ENCODE assay signal across 18 mouse cellular contexts in the genomic region with DNA sequence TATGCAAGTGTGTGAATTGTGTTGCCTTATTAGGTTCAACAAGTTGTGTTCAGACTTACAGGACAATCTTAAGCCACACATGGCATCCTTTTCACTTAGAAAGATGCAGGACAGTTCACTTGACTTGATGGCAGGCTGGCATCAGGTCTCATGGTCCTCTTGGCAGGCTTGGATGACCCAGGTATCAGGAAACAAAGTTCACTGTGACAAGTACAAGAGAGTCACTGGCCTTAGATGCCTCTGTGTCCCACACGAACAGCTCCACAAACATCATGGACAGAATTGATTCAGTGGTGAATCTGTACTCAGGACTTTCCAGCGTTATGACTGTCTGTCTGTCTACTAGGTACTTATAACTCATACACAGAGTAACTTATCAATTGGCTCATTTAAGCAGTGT. TPM values are rescaled to one million over a fixed set of nuclear protein-coding genes. Genes with fewer than 3 reads are reported as not detected.
DNase-seq lines count a peak whose midpoint lies in the region; ATAC-seq and TF ChIP-seq lines count a peak whose summit lies in the region.
"Had no signal": no experiment of that assay in that cellular context is flagged by ENCODE, and none has a peak within 500 bp of the region (broad histone marks: within the 10 kb centered on the region; RNA-seq: fewer than 3 reads in every experiment).

No protein-coding gene starts in this region.

- no peak for TF ChIP-seq POLR2A in liver, adult 2 months (IDR thresholded peaks at IDR 0.05; ENCODE audit: extremely low read depth, insufficient read depth, low read length)

- WGBS in liver, adult 2 months = 19% methylated on average over 2 of the region's 2 CpGs
- WGBS in liver, embryonic 11.5 days = 85% methylated on average over 2 of the region's 2 CpGs

- no peak overlapping the region for H3K9ac ChIP-seq in liver, adult 2 months (ENCODE audit: low read depth, low read length)
- H3K9ac ChIP-seq in liver, embryonic 11.5 days (ENCODE audit: low read depth, low read length) = no peak overlapping the region

- no peaks in the 10 kb centered on the region for H3K9me3 ChIP-seq in liver, embryonic 11.5 days (ENCODE audit: control insufficient read depth, low read length)
- H3K9me3 ChIP-seq: G1E had no signal

- no peak for TF ChIP-seq CTCF in liver, adult 2 months (IDR thresholded peaks at IDR 0.05; ENCODE audit: low read depth, low read length)

- H3K36me3 ChIP-seq in liver, adult 2 months (ENCODE audit: control insufficient read depth, insufficient read depth, low read length) = peaks cover 20% of the 10 kb centered on the region
- no peaks in the 10 kb centered on the region for H3K36me3 ChIP-seq in liver, embryonic 11.5 days (ENCODE audit: control insufficient read depth, insufficient read depth, low read length)
- H3K36me3 ChIP-seq: G1E had no signal

- H3K4me1 ChIP-seq in liver, adult 2 months (ENCODE audit: control insufficient read depth, insufficient read depth, low read length) = no peaks in the 10 kb centered on the region
- no peaks in the 10 kb centered on the region for H3K4me1 ChIP-seq in liver, embryonic 11.5 days (replicated peaks; ENCODE audit: control insufficient read depth, insufficient read depth, low read length)

- H3K4me3 ChIP-seq in liver, adult 2 months (ENCODE audit: insufficient read depth, low read depth, low read length) = no peak overlapping the region
- H3K4me3 ChIP-seq in liver, embryonic 11.5 days (ENCODE audit: low read depth, low read length) = no peak overlapping the region

- no peaks in the 10 kb centered on the region for H3K27me3 ChIP-seq in liver, adult 2 months (ENCODE audit: control insufficient read depth, insufficient read depth, low read length)
- H3K27me3 ChIP-seq in liver, embryonic 11.5 days (replicated peaks; ENCODE audit: control insufficient read depth, insufficient read depth, low read length) = no peaks in the 10 kb centered on the region
- H3K27me3 ChIP-seq: CH12.LX, Patski had no signal

- no peak for ATAC-seq in liver, embryonic 11.5 days (replicated peaks; ENCODE audit: low FRiP score)
- ATAC-seq: activated CD4-positive, CD25-positive, alpha-beta regulatory T cell, adult 4 months; CD4-positive, CD25-positive, alpha-beta regulatory T cell, adult 4 months; Patski had no signal

- DNase-seq in liver, adult 2 months (ENCODE audit: extremely low read depth, low read depth, low spot score) = peak; percentile 90
- no peak for DNase-seq in liver, embryonic 11.5 days (ENCODE audit: low spot score)
- DNase-seq: adrenal gland, adult 2 months; adrenal gland, adult 8-10 months; adrenal gland, postnatal 10 days; adrenal gland, postnatal 14 days; adrenal gland, postnatal 25 days; adrenal gland, postnatal 36 days; B cell, adult 2 months; cerebellum, adult 11 months; cerebellum, adult 11-12 months; cerebellum, adult 18-20 months; cerebellum, adult 2 months had no signal

- H3K4me2 ChIP-seq in liver, embryonic 11.5 days = no peak overlapping the region

- no peaks in the 10 kb centered on the region for H3K79me2 ChIP-seq in liver, adult 2 months (ENCODE audit: control insufficient read depth, insufficient read depth, low read length)

- no peak overlapping the region for H3K27ac ChIP-seq in liver, adult 2 months (replicated peaks; ENCODE audit: insufficient read depth, low read depth, low read length)
- no peak overlapping the region for H3K27ac ChIP-seq in liver, embryonic 11.5 days (ENCODE audit: low read depth, low read length)

RNA-seq across cellular contexts. Expression of a gene that starts 39.7 kb away (rescaled TPM):
- 0.87 and 1.0 TPM in 2 replicates for total RNA-seq in liver, adult 2 months (2014; rRNA removed)
- 0.06 and 0.21 TPM in 2 replicates for polyA plus RNA-seq in liver, adult 2 months (2012; rRNA removed)
- 21.2 and 21.9 TPM in 2 replicates for polyA plus RNA-seq in liver, embryonic 11.5 days (2014; fragmentation: Nextera tagmentation; extraction: Ambion mirVana)
- polyA plus RNA-seq: adrenal gland, adult 2 months had no signal

RNA-seq across cellular contexts. Expression of a gene that starts 39.9 kb away (rescaled TPM):
- 6.2 and 6.6 TPM in 2 replicates for total RNA-seq in liver, adult 2 months (2014; rRNA removed)
- 4.2 and 4.6 TPM in 2 replicates for polyA plus RNA-seq in liver, adult 2 months (2012; rRNA removed)
- polyA plus RNA-seq in liver, embryonic 11.5 days (2014; fragmentation: Nextera tagmentation; extraction: Ambion mirVana) = 30.1 and 33.6 TPM in 2 replicates

Comparison
In these comparisons a context has a peak if more than half of its experiments do, and no peak if none do; other contexts are left out.
1. RNA of a gene that starts 39.7 kb away (polyA plus RNA-seq): 21.2 to 21.9 TPM in liver, embryonic 11.5 days; 0.06 to 0.21 TPM in liver, adult 2 months; every median in the first group is over 10 times any median in the second.